Mouse (Mus musculus) neural tube, embryonic 12.5 days (tissue): Measurements from ENCODE around the gene Mapt. TPM values are rescaled to one million over a fixed set of nuclear protein-coding genes. Genes with fewer than 3 reads are reported as not detected.
"Not testable (repeated sequence)": the region's sequence is repeated elsewhere in the genome, so short reads cannot be mapped to it uniquely, and the experiment has no call there.

Experiments used
- ATAC-seq: fragments of 200-750 bp; cut with Nextera tagmentation; 2 replicates; pipeline ENCODE4 v1.8.0; 2017; ENCODE audit warnings: low read depth, mild to moderate bottlenecking, moderate TSS enrichment, moderate library complexity; ENCODE audit not compliant: low FRiP score
- H3K27ac ChIP-seq: fragments of 300-500 bp; sonication (generic); 2 replicates; pipeline ENCODE4 v1.5.1; 2016
- H3K27me3 ChIP-seq: fragments of 300-500 bp; sonication (generic); replicated peaks from 2 replicates; pipeline ENCODE4 v1.6.1; 2016; ENCODE audit warnings: mild to moderate bottlenecking
- H3K36me3 ChIP-seq: fragments of 300-500 bp; sonication (generic); 2 replicates; pipeline ENCODE4 v1.6.1; 2016; ENCODE audit warnings: mild to moderate bottlenecking
- H3K4me1 ChIP-seq: fragments of 300-500 bp; sonication (generic); 2 replicates; pipeline ENCODE4 v1.6.1; 2016
- H3K4me2 ChIP-seq: fragments of 300-500 bp; sonication (generic); replicated peaks from 2 replicates; pipeline ENCODE4 v1.6.1; 2016; ENCODE audit warnings: mild to moderate bottlenecking
- H3K4me3 ChIP-seq: fragments of 300-500 bp; sonication (generic); 2 replicates; pipeline ENCODE4 v1.5.1; 2016
- H3K9ac ChIP-seq: fragments of 300-500 bp; sonication (generic); 2 replicates; pipeline ENCODE4 v1.6.1; 2016; ENCODE audit warnings: mild to moderate bottlenecking
- H3K9me3 ChIP-seq: fragments of 300-500 bp; sonication (generic); 2 replicates; pipeline ENCODE4 v1.6.1; 2016; ENCODE audit warnings: mild to moderate bottlenecking
- WGBS: fragments of 180-500 bp; shearing (Covaris S2); methylation state at CpG from one replicate; pipeline ENCODE4 v1.1.7; 2016; 5-methylcytosine and 5-hydroxymethylcytosine counted together
- polyA plus RNA-seq: library from polyadenylated mRNA; unstranded; fragments of >200 nt; fragmentation: Nextera tagmentation; extraction: Ambion mirVana; gene quantifications from 2 replicates; pipeline ENCODE4 v1.2.1, GENCODE M21; 2016

The Mapt gene
- polyA plus RNA-seq, 1 experiment from 2014 or later, result 288 TPM

DNA sequence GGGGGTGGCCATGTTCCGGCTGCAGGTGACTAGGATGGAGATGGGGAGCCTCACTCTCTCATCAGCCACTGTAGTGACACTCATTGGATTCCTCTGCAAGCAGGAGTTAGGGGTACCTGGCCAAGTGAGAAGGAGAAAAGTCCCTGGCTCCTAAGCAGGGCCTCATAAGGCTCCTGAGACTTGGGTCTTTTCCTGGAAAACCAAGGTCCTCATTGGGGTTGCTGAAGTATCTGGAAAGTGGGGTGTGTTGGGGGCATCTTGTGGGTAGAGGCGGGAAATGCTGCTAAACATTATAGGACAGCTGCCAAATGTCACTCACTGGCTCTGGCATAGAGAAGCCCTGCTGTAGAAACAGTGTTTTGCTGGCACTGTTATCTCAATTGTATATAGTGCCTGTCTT lies 4.7 kb downstream of the Mapt start:
- peaks cover 39% of the 10 kb centered on the region for H3K27me3 ChIP-seq
- no peak overlapping the region for H3K27ac ChIP-seq
- no peak for ATAC-seq
- peaks cover 39% of the 10 kb centered on the region for H3K4me1 ChIP-seq
- 80% methylated on average over 2 of the region's 2 CpGs for WGBS
- H3K9ac ChIP-seq, result no peak overlapping the region
- peak overlapping the region; percentile 86; the same call in 1 of the 2 replicates for H3K4me2 ChIP-seq
- H3K9me3 ChIP-seq, result no peaks in the 10 kb centered on the region
- H3K4me3 ChIP-seq, result no peak overlapping the region
- no peaks in the 10 kb centered on the region for H3K36me3 ChIP-seq

DNA sequence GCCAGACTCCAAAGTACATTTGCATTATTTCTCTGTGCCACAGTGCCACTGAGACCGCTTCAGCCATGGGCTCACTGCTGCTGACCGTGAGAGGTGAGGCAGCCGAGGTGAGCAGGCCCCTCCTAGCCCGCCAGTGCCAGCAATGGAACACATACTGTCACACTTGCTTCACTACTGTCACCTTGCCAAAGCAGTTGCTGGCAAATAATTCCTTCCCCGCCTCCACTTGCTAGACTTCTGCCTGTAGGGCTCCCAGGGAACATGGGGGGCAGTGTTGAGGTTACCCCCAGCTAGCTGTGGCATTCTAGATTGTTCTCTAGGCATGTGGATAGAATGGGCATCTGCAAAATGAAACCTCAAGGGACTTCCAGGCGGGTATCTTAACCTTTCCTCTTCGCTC lies 6.0 kb downstream of the Mapt start:
- Histone ChIP-seq H3K27ac (no peak overlapping the region), H3K4me1 (peaks cover 35% of the 10 kb centered on the region), H3K9me3 (no peaks in the 10 kb centered on the region), H3K27me3 (peaks cover 36% of the 10 kb centered on the region), H3K4me3 (no peak overlapping the region), H3K9ac (no peak overlapping the region), H3K4me2 (peak overlapping the region; percentile 27; the same call in 1 of the 2 replicates), H3K36me3 (no peaks in the 10 kb centered on the region)
- ATAC-seq, result no peak
- WGBS, result 71% methylated on average over 7 of the region's 7 CpGs

DNA sequence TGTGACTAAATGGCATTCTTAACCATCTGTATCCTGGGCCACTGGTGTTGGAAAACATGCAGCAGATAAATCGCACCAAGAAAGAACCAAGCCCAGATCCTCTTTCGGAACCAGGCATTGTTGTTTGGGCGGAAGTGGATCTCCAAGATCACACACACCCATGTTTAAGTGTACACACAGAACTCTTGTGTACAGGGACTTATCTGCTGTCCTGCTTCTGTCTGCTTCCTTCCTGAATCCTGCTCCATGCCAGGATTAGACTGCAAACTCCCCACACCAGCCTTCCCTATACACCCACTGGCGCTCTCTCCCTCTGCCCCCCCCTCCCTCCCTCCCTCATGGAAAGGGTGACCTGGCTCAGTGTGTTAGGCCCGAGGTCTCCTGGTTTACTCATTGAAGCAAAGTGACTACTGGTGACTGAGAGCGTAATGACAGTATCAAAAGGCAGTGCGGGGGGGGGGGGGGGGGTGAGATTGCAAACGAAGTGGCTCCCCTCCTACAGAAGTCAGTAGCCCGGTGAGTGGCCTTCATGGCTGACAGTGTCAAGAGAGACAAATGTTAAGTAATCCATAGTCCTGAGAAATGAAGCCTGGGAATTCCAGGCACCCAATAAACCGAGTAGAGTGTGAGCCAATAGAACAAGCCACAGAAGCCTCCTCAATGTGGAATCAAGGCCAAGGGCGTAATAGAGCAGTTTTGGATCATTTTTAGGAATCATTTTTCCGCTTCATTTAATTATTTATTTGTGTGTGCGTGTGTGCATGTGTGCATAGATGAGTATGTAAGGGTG lies 7.0 kb downstream of the Mapt start:
- no peaks in the 10 kb centered on the region for H3K9me3 ChIP-seq
- no peak overlapping the region for H3K4me2 ChIP-seq
- peaks cover 27% of the 10 kb centered on the region for H3K4me1 ChIP-seq
- no peak overlapping the region for H3K27ac ChIP-seq
- WGBS, result 65% methylated on average over 13 of the region's 13 CpGs
- no peaks in the 10 kb centered on the region for H3K36me3 ChIP-seq
- H3K27me3 ChIP-seq, result peaks cover 26% of the 10 kb centered on the region
- no peak overlapping the region for H3K4me3 ChIP-seq
- ATAC-seq, result no peak
- H3K9ac ChIP-seq, result no peak overlapping the region

DNA sequence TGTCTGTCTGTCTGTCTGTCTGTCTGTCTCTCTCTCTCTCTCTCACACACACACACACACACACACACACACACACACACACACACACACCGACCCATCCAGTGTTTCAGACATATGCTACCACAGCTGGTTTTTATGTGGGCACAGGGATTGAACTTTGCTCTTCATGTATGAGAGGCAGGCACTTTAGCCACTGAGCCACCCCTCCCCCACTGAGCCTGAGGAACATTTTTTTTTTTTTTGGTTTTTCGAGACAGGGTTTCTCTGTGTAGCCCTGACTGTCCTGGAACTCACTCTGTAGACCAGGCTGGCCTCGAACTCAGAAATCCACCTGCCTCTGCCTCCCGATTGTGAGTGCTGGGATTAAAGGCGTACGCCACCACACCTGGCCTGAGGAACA lies 14.3 kb downstream of the Mapt start:
- not testable (repeated sequence) for H3K4me1 ChIP-seq, H3K27ac ChIP-seq, H3K9ac ChIP-seq, ATAC-seq, H3K27me3 ChIP-seq, H3K4me3 ChIP-seq, H3K9me3 ChIP-seq, H3K4me2 ChIP-seq, H3K36me3 ChIP-seq
- 82% methylated on average over 6 of the region's 6 CpGs for WGBS

DNA sequence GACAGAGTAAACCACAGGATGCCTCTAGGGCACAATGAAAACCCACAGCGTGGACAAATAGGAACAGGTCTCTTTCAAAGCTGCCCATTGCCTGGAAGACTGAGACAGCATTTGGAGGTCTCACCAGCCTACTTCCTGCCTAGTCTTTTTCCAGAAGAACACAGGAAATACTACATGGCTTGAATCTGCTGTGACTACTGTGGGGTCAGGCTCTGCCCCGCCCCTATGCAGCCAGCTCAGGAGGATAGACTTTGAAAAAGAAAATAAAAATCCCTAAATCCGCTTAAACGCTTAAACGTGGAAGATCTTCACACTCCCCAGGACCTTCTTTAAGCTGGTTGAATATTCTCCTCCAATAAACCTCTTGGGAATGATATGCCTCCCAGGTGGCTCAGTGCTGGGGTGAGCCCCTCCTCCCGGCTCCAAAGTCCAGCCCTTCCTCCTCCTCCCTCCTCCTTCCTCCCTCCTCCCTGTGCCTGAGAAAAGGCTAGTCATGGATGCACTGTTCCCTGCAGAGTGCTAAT lies 15.0 kb downstream of the Mapt start:
- no peaks in the 10 kb centered on the region for H3K27me3 ChIP-seq
- peaks cover 9% of the 10 kb centered on the region; the same call in 1 of the 2 replicates for H3K4me1 ChIP-seq
- H3K9ac ChIP-seq, result no peak overlapping the region
- no peak overlapping the region for H3K27ac ChIP-seq
- H3K4me2 ChIP-seq, result peak overlapping the region; percentile 9; the same call in 1 of the 2 replicates
- ATAC-seq, result no peak
- no peaks in the 10 kb centered on the region for H3K36me3 ChIP-seq
- WGBS, result 25% methylated on average over 6 of the region's 6 CpGs
- H3K9me3 ChIP-seq, result no peaks in the 10 kb centered on the region
- H3K4me3 ChIP-seq, result no peak overlapping the region

DNA sequence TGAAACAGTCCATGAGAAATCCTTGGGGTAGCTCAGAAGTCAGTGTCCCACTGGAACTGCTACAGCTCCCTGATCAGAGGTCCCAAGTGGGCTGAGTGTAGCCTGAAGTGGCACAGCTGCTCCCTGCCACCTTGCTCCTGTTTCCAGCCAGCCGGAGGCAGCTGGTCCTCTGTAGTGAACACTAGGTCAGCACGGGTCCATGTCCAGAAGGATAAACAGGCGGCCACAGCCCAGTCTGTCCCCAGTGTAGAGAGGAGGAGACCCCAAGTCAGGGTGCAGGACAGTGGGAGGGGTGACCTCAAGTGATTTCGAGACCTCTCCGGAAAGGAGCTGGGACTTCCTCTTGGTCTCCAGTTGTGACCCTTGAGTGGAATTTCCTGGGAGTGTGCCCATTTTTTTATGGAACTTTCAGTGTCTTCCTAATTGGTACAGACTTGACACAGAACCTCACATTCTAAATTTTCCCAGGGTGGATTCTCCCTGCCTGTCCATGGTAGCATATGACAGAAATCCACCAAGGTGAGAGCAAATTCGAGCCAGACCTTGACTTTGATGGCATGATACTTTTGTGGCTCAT lies 16.0 kb downstream of the Mapt start:
- no peak overlapping the region for H3K27ac ChIP-seq
- no peak overlapping the region for H3K4me3 ChIP-seq
- 84% methylated on average over 6 of the region's 6 CpGs for WGBS
- H3K27me3 ChIP-seq, result no peaks in the 10 kb centered on the region
- no peaks in the 10 kb centered on the region for H3K36me3 ChIP-seq
- H3K4me1 ChIP-seq, result peaks cover 9% of the 10 kb centered on the region; the same call in 1 of the 2 replicates
- no peaks in the 10 kb centered on the region for H3K9me3 ChIP-seq
- no peak overlapping the region for H3K9ac ChIP-seq
- no peak for ATAC-seq
- no peak overlapping the region for H3K4me2 ChIP-seq

DNA sequence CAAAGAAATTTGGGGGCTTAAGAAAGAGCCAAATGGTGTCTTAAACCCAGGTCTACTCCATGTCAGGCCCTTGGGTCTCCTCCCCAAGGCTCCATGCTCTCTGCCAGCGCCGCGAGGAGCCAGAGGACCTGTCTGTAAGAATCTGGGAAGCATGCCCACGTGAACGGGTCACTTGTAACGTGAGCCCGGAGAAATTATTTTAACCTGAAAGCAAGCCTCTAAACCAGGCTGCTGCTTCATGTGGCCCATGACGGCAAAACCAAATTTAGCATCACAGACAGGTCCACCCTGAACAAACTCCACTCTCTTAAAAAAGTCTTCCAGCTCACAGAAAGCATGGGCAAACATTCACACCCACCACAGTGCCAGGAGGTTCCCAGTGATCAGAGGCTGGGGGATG lies 18.2 kb downstream of the Mapt start:
- Histone ChIP-seq H3K4me3 (no peak overlapping the region), H3K27me3 (no peaks in the 10 kb centered on the region), H3K27ac (no peak overlapping the region), H3K9me3 (no peaks in the 10 kb centered on the region), H3K4me1 (peaks cover 9% of the 10 kb centered on the region; the same call in 1 of the 2 replicates), H3K36me3 (no peaks in the 10 kb centered on the region), H3K9ac (no peak overlapping the region), H3K4me2 (no peak overlapping the region)
- no peak for ATAC-seq
- WGBS, result 84% methylated on average over 8 of the region's 8 CpGs

DNA sequence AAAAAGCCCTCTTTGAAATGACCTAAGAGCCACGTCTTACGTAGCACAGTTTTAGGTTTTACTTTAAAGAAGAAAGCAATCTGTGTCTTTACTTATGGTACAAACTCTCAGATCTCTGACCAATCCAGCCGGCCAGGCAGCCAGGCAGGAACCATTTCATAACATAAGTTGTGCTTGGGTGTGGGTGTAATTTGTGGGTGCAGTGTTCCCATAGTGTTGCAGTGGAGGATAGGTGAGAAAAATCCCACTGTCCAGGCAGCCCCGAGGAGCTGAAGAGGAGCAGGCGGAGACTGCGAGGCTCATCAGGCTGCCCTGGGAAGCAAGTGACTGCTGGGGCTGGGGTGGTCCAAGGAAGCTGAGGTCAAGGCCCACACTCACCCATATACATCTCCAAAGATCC lies 19.9 kb downstream of the Mapt start:
- Histone ChIP-seq H3K9me3 (no peaks in the 10 kb centered on the region), H3K36me3 (no peaks in the 10 kb centered on the region), H3K9ac (no peak overlapping the region), H3K27me3 (no peaks in the 10 kb centered on the region), H3K4me3 (no peak overlapping the region), H3K4me1 (peaks cover 8% of the 10 kb centered on the region; the same call in 1 of the 2 replicates), H3K27ac (no peak overlapping the region), H3K4me2 (no peak overlapping the region)
- no peak for ATAC-seq
- 75% methylated on average over 6 of the region's 6 CpGs for WGBS

DNA sequence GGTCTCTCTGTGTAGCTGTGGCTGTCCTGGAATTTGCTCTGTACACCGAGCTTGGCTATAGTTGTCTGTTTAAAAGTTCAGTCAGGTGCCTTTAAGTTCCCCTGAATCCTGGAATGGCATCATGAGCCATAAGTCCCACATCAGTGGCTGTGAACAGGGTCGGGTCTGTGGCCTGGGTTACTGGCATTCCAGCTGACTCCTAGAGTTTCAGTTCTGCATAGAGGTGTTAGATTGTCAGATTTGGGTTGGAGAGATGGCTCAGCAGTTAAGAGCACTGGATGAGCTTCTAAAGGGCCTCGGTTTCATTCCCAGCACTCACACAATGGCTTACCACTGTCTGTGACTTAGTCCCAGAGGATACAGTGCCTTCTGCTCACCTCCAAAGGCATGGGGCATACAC lies 20.9 kb downstream of the Mapt start:
- Histone ChIP-seq H3K4me3 (no peak overlapping the region), H3K4me2 (no peak overlapping the region), H3K27ac (no peak overlapping the region), H3K36me3 (no peaks in the 10 kb centered on the region), H3K9me3 (no peaks in the 10 kb centered on the region), H3K27me3 (no peaks in the 10 kb centered on the region), H3K4me1 (0 out of 2 replicates have a peak, but pooled peaks cover 2% of the 10 kb centered on the region), H3K9ac (no peak overlapping the region)
- no peak for ATAC-seq
- WGBS, result 75% methylated on average over 3 of the region's 3 CpGs

DNA sequence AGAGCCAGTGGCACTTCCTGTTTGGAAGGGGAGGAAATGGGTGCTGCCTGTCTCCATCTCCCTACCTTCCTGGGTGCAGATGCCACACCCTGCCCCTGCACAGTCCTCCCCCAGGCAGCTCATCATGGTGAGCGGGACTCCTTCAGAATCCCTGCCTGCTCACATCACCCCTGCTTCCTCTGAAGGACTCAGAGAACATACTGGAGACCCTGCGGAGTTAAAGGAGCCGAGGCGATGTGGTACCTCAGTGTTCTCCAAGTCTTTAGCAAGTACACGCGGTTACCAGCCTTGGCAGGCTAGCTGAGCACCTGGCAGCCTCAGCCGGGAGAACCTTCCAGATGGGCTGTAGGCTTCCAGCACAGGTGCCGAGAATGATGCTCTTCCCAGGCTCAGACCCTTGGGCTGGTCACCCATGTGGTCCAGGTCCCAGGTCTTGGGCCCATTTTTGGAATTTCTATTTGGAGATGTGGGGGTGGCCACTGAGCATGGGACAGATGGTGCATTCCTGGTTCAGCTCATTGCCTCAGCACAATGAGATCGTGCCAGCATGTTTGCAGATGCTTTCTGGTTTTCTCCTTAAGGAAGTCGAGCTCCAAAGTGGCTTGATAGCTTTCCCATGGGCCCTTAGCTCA lies 23.3 kb downstream of the Mapt start:
- Histone ChIP-seq H3K27me3 (no peaks in the 10 kb centered on the region), H3K9ac (no peak overlapping the region), H3K4me1 (peaks cover 7% of the 10 kb centered on the region; the same call in 1 of the 2 replicates), H3K36me3 (no peaks in the 10 kb centered on the region), H3K27ac (no peak overlapping the region), H3K4me3 (no peak overlapping the region), H3K9me3 (no peaks in the 10 kb centered on the region), H3K4me2 (no peak overlapping the region)
- no peak for ATAC-seq
- WGBS, result 82% methylated on average over 10 of the region's 10 CpGs

DNA sequence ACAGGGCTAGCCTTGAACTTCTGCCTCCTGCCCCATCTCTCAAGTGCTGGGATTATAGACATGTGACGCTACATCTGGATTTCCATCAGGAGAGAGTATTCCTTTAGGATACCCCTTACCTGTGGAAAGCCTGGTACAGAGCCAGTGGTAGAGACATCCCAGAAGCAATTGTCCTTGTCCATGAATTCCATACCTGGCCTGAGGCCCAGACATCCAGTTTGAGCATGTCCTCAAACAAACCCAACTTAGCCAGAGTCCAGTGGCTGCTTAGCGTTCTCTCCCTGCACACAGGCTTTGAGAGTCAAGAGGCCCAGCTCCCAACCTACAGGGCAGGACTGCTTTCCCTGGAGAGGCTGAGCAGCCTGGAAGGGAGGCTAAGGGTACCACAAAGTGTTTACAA lies 25.0 kb downstream of the Mapt start:
- H3K9me3 ChIP-seq, result no peaks in the 10 kb centered on the region
- H3K27ac ChIP-seq, result no peak overlapping the region
- H3K4me2 ChIP-seq, result no peak overlapping the region
- H3K4me3 ChIP-seq, result no peak overlapping the region
- no peak for ATAC-seq
- peaks cover 7% of the 10 kb centered on the region; the same call in 1 of the 2 replicates for H3K4me1 ChIP-seq
- H3K27me3 ChIP-seq, result no peaks in the 10 kb centered on the region
- WGBS, result 97% methylated on average over 2 of the region's 2 CpGs
- no peaks in the 10 kb centered on the region for H3K36me3 ChIP-seq
- no peak overlapping the region for H3K9ac ChIP-seq

DNA sequence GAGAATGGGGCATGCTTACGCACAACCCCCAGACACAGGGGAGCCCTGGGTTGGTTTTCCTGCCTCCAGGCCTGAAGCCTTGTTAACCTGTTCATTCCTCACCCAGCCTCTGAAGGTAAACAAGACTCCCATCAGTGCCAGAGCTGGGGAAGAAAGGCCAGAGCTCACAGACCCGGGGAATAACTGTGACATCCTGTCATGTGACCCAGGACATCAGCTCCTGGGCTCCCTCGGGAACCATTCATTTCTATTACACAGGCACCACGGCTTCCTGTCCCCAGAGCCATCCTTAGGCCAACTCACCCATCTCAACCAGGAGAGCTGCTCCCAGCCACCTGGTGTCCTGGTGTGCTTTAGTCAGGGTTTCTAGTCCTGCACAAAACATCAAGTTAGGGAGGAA lies 27.8 kb downstream of the Mapt start:
- no peak overlapping the region for H3K4me3 ChIP-seq
- WGBS, result 55% methylated on average over 4 of the region's 4 CpGs
- H3K36me3 ChIP-seq, result no peaks in the 10 kb centered on the region
- H3K4me2 ChIP-seq, result no peak overlapping the region
- H3K27ac ChIP-seq, result no peak overlapping the region
- H3K9ac ChIP-seq, result no peak overlapping the region
- no peaks in the 10 kb centered on the region for H3K27me3 ChIP-seq
- ATAC-seq, result no peak
- H3K9me3 ChIP-seq, result no peaks in the 10 kb centered on the region
- peaks cover 7% of the 10 kb centered on the region; the same call in 1 of the 2 replicates for H3K4me1 ChIP-seq
